Mouse (Mus musculus) CD4-positive helper T cell, adult 2 months (primary cell): ENCODE data around the gene Dnah14.

Experiments
- DNase-seq: peaks from one replicate; pipeline ENCODE4 v3.0.0-alpha.2; 2012; ENCODE audit warnings: low read depth, missing footprints, low spot score

Gene Dnah14

DNA sequence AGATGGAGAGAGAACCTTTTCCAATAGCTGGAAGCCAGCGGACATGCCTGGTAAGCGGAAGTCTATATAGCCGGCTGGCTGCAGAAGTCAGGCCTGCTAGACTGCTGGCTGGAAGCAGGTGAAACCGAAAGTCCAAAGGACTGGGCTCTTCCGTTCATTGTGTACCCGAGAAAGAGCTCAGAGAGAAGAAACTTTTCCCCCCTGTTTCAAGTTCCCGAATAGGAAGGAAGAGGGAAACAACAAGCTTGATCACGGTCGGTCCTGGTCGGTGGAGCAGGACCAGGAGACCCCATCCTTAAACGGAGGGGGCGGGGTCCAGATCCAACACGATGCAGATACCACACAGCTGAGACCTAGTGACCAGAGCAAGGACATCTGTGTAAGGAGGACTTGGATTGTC lies 276.1 kb downstream of the Dnah14 start:
- peak; percentile 49 for DNase-seq

DNA sequence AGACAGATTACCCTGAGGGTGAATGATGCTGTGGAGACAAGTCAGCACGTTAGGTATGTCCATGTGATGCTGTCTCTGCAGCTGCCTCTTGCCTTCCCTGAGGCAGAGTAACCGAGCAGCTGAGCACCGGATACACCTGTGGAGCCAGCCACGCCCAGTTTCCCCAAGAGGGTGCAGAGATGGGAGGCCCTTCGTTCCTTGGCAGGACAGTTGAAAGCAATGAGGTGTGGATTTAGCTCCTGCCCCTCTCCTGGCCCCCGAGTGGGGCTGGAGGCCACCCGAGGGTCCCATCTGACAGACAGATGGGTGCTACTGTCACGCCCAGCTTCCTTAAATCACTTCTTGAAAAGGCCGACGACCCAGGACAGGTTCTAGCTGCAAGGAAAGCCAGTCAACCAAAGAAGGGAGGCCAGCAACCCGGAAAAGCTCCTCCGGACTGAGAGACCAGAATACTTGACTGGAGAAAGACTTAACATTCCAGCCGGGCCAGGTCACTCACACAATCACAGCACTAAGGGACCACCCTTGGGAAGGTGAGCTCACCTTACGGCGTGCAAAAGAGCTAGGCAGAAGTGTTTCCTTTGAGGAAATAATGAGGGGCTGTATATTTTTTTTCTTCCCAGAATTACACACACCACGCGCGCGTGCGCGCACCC lies 276.9 kb downstream of the Dnah14 start:
- peak; percentile 84 for DNase-seq

DNA sequence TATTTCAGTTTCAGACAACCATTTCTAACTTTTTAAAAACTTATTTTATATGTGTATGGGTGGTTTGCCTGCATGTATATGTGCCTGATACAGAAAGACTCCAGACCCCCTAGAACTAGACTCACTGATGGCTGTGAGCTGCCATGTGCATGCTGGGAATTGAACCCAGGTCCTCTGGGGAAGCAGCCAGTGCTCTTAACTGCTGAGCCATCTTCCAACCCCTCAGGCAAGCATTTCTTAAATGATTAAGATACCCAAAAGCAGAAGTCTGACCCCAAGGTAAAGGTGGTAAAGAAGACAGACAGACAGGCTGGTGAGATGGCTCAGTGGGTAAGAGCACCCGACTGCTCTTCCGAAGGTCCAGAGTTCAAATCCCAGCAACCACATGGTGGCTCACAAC lies 278.5 kb downstream of the Dnah14 start:
- no peak for DNase-seq

- no peak for DNase-seq
These were observed 280.0 kb downstream of the Dnah14 start for GRCm38 (mm10) chr1:181856329-181856728.

DNA sequence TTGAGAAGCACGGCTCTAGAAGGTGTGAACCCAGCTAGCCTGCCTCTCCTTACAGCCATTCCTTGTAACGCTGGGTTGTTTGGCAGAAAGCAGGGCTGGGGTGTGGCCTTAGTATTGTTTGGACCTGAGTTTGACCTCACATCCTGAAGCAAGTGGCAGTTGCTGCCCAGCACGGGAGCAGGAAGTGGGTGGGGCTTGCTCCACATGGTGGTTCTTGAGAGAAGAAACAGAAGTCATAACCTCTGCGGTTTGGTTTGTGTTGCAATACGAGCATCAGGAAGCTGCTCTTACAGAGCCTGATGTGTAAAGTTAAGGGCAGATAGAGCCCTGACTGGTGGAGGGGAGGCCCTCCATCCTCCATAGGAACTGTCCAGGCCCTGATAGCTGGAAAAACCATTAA lies 284.3 kb downstream of the Dnah14 start:
- DNase-seq: peak; percentile 90

DNA sequence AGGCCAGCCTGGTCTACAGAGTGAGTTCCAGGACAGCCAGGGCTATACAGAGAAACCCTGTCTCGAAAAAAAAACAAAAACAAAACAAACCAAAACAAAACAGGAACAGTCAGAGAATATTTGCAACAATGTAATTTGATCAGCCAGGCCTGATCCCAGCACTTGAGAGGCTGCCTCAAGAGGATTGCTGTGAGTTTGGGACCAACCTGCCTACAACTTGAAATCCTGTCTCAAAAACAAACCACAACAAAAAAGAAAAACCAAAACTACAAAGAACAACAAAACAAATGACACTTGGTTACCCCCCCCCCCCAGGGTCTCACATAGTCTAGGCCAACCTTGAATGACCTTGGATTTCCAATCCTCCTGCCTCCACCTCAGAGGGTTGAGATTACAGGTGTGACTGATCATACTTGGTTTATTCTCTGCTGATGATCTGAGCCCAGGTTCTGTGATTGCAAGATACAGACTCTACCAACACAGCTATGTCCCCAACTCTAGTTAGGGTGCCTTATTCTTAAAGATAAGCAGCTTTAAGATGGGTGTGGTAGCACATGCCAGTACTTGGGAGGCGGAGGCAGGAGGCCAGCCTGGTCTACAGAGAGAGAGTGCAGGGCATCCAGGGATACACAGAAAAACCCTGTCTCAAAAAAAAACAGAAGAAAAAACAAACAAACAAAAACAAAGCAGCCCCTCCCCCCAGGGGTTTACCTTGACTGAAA lies 285.0 kb downstream of the Dnah14 start:
- DNase-seq: peak; percentile 39

DNA sequence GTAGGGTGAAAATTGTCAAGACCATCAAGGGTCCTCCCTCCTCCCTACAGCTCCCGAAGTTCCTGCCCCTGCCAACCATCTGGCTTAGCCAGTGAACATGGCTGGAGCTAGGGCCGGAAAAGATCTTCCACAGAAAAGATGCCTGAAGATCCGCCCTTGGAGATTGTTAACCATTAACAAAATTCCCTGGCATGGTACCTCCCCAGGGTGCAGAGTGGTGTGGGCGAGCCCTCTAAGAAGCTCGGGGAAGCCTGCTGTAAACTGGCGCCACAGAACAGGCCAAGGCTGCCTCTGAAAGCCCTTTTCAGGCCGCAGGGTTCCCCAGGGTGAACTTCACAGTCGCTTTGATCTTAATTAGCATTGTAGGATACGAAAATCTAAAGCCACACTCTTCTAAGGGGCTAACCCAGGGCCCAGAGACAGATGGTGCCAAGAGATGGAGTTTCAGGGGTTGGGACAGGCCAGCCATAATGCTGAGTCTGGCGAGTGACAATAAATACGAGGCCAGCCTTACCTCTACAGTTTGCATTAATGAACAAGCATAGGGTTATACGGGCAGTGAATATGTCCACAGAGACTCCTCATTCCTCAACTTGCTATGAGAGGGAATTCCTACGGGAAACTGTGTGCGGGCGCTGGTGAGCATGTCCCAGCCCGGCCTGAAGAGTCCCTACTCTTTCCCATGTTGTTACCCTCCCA lies 286.5 kb downstream of the Dnah14 start:
- no peak for DNase-seq

GRCm38 (mm10) chr1:181863431-181863830 lies 287.1 kb downstream of the Dnah14 start:
- DNase-seq: no peak
